Mouse (Mus musculus): ENCODE results near the gene Hspb2.
A peak's percentile ranks its signal among the peaks of the same experiment; 100 is the strongest.

Hspb2 gene

DNA sequence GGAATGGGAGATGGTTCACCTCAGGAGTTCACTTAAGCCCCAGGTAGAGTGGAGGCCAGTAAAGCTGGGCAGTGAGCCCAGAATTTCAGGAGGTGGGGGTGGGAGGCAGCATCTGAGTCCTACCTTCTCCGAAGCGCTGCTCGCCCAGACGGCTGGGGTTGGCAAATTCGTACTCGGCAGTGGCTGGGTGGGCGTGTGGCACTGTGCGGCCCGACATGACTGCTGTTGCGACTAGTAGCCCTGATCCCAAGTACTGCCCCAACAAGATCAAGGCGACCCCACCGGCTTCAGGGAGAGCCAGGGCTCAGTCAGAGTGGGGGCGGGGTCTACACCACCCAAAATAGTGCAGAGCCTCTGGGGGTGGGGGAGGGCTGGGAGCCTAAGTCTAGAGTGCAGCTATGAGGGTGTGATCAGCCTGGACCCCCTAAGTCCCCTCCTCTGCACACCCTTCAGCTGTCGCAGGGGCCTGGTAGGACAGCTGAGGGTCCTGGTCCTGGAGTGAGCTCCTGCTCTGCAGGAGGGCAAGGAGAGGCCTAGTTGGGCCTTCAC, at the start of gene Hspb2:
TSS of gene Hspb2 (minus strand) at position 301 of the 549 bp plus-strand sequence.
- no peak for DNase-seq (ENCODE audit: low read depth, low spot score)

DNA sequence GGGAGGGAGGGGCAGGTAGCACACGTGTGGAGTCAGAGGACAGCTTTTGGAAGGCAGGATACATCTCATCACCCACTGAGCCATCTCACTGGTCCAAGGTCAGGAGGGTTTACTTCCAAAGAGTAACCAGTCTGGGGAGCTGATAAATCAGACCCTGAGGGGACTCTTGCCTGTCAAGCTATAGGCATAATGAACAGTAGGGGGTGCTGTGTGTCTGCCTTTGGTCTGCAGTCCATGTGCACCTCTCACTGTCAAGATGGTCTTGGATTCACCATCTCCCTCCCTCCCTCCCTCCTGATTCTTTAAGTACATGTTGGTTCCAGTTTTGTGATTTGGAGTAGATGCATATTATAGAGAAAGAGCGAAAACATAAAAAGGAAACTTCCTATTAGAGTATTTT, 48.8 kb upstream of the Hspb2 start:
- no peak for DNase-seq (ENCODE audit: low read depth, low spot score)

DNA sequence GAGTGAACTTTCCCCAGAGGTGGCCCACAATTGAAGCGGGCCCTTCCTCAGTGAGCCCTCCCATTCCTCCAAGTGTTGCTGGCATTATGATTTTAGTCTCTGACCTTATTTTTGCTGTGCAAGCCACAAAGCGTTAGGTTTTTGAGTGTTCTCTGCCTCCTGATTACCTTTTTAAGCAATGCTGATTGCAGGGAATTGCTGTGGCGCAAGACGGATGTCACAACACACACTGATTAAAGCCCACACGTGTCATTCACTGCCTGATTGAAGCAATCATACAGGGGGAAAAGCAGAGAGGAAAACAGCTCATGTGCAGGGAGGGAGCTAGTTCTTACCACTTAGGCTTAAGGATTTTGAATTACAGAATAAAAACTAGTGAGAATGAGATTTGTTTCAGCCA, 46.2 kb upstream of the Hspb2 start:
- no peak for DNase-seq (ENCODE audit: low read depth, low spot score)

DNA sequence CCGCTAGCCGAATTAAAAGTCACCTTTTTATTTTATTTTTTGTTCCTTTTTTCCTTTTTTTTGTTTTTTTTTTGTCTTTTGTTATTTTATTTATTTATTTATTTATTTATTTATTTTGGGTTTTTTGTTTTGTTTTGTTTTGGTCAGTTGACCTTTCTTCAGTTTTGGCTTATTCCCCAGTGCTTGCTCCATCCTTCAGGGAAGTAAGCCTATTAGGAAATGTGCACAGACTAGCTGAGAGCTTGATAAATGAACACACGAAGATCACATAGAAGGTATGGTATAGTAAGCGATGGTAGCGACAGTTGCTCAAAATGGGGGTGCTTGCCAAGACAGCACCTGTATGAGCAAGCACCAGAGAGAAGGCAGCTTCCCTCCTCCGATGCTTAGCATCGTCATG, 45.5 kb upstream of the Hspb2 start:
- no peak for DNase-seq (ENCODE audit: low read depth, low spot score)

DNA sequence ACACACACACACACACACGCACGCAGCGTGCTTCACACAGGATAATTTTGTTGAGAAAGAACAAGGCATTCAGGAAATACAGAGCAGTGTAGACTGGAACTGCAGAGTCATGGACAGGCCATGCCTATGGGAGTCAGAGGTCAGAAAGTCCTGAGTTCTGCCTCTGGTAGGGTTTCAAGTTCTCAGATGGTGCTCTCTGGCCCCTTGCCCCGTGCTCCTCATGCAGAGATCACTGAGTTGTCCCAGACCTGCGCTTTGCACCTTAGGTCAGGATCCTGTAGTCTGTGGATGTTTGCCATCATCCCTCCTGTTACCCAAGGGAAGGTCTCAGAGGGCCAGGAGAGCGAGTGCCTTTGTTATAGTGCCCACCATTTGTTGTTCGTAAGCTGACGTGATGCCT, 44.6 kb upstream of the Hspb2 start:
- DNase-seq (ENCODE audit: low read depth, low spot score), result no peak

DNA sequence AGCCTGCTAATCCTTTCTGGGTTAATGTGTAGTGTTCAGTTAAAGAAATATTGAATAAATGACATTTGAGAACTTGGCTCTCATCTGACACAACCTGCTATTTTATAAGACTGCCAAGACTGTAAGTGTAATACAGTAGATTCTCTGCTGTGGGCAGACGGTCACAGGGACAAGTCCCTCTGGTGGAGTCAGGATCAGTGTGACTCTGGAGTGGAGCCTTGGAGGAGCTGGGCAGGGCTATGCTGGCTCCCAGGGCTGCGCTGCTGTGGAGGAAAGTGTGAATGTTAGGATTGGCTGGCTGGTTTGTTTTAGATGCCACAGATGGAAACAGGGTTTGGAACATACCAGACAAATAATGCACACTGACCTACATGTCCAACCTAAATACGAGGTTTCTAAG, 43.1 kb upstream of the Hspb2 start:
- no peak for DNase-seq (ENCODE audit: low read depth, low spot score)

DNA sequence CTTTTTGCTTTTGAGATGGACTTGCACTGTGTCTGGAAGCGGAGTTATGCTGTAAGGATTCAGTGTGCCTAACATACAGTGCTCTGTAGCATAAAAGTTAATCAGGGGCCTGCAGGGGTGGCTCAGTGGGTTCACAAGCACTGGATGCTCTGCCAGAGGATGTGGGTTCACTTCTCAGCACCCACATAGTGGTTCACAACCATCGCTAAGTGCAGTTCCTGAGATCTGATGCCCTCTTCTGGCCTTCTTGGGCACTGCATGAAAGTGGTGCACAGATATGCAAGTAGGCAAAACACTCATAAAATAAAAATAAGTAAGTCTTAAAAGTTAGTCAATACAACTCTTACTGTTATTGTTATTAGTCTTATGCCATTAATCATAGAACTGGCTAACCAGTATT, 30.0 kb upstream of the Hspb2 start:
- DNase-seq (ENCODE audit: low read depth, low spot score), result no peak

DNA sequence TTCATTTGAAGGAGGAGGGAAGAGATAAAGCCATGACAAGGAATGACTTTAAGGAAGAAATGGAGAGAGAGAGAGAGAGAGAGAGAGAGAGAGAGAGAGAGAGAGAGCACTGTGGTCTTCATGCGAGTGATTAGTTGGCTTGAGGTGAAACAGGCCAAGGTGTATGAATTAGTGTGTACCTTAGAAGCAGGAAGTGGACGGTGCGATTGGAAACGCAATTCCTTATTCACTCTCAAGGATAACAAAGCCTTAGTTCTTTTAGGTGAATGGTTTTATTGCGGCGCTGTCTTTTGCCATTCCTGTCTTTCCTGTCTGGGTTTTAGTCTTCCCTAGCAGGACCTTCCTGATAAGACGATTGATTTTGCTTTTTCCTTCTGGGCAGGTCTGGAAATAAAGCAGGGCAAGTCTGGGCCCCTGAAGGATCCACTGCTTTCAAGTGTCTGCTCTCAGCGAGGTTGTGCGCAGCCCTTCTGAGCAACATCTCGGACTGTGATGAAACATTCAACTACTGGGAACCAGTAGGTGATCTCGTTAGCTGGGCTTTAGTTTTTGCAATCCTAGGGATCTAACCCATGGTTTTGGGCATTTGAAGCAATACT, 24.1 kb upstream of the Hspb2 start:
- no peak for DNase-seq (ENCODE audit: low read depth, low spot score)

DNA sequence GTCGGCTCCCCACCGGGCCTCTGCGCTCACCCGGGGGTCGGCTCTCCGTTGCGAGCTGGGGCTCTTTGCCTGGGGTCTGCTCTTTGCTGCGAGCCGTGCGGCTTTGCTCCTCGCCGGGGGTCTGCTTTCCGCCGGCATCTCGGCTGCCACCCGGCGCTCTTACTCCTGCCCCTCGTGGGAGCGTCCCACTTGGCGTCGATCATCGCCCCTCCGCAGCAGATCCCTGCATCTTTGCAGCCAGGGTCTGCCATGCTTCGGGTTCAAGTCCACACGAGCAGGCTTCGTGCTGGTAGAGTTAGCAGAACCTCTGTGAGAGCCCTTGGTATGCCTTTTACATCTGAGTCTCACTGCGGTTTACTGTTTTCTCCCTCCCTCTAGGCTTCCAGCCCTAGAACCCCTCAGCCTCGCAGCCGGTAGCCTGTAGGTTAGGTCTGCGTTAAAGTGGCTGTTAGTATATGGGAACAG, 23.5 kb upstream of the Hspb2 start:
- no peak for DNase-seq (ENCODE audit: low read depth, low spot score)

DNA sequence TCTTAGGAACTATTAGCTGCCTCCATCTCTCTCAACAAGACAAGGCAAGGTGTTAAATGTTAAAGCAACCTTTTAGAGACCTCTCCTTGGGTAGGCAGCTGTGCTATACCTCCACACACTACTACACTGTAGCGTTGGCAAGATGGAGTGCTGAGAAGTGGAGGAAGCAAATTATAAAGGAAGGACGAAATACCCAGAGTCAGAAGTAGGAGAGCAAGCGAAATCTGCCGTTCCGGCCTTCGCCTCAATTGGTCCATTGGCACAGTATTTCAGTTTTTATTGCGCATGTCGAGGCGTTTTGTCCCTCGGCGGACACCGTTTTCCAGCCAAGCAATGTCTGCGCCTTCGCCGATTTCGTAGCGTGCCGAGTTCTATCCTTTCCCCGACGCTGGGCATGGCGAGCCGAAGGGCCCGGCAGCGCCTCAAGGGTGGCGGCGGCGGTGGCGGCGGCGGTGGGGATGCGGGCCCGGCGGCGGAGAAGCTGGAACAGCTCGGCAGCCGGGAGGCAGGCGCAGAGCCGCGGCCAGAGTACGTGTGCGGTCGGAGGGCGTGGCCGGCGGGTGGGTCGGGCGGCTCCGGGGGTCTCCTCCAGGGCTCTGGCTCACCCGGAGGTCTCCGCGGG, 22.9 kb upstream of the Hspb2 start, which contains the start of the genes Alg9 and 1110032A03Rik:
TSS of gene Alg9 (plus strand) at position 29 of the 622 bp plus-strand sequence.
TSS of gene 1110032A03Rik (minus strand) at position 530 of the 622 bp plus-strand sequence.
- peak; percentile 76 for DNase-seq (ENCODE audit: low read depth, low spot score)

DNA sequence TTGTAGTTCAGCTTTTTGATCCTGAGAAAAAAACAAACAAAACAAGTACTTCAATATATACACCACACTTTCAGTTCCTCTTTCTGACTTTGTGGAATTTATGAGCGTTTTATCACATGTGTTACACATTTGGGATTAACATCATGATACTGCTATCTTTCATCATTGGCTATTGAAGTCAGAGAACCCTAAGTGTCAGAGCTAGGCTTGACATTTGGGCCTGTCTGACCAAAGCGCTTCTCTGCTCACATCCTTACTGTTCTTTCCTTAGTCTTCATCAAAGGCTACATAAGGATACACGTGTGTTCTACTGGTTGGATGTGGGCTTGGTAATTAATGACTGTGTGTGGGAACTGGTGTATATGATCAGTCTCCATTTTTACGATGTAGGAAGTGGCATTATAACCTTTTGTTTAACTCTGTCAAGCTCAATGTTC, 21.9 kb upstream of the Hspb2 start:
- no peak for DNase-seq (ENCODE audit: low read depth, low spot score)

DNA sequence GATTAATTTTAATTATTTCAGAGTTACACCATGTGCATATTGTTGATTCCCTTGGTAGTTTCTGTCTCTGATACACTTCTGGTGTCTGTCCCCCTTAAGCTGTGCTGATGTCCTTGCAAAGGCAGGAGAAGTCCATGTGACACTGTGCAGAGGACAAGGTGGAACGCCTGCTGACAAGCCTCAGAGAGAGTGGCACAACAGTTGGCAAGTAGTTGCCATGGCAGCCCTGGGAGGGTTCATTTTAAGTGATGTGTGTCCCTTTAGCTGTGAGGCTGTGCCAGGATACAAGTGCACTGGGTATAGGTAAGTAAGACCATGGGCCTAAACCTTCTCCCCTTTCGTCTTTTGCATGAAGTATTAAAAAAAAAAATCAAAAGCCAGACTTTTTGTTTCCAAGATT, 17.9 kb upstream of the Hspb2 start:
- DNase-seq (ENCODE audit: low read depth, low spot score), result no peak

DNA sequence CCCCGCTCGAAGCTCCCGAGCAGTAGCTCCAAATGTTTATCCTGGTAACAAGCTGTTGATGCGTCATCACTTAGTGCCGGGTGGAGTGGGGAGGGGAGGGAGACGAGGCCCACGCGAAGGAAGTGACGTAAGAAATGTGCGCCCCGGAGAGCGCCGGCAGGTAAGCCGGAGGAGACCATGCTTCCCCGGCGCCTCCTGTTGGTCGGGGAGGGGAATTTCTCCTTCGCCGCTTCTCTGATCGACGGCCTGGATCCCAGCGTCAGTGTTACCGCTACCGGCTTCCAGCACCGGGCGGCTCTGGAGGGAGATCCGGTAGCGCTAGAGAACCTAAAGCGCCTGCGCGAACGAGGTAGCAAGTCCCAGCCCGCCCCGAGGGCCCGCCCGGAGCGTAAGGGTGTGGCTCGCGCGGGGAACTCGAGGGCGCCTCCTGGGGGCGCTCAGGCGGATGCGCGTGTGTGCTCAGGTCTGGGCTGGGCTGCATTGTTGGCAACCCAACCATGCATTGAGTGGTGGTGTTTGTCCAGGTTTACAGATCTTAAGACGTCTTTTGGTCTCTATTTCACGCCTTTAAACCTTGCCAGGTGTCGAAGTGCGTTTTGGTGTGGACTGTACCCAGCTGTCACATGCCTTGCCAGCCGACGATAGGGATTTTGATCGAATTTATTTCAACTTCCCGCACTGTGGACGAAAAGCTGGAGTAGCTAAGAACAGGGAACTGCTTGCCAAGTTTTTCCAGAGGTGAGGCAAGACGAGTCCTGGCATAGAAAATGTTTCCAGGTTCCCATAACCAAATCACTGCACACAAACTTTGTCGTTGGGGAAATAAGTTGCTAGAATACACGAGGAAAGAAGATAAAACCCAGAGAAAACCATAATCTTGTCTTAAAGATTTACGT, 16.2 kb upstream of the Hspb2 start, which contains the start of gene Fdxacb1:
TSS of gene Fdxacb1 (plus strand) at position 130 of the 896 bp plus-strand sequence.
- DNase-seq (ENCODE audit: low read depth, low spot score), result peak; percentile 96

DNA sequence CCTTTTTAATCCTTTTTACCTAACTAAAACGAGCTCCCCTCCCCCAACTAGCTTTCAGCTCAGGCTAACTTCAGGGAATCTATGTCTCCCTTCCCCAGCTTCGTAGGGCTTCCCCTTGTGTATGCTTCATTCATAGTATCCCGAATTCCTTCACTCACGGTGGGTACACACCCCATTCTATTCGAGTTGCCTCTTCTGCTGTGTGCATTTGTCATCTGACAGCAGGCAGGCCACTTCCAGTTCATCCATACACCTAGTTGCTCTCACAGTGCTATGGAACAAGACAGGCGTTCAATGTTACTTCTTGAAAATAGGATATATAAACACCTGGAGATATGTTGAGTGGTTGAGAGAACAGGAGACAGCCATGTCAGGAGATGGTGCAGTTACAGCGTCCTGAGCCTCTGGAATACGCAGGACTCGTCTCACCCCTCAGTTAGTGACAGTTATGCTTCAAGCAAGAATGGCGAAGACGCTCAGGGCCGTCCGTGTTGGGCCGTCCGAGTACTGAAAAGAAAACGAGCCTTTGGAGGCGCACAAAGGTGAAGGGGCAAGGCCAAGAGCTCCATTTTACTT, 15.5 kb upstream of the Hspb2 start:
- no peak for DNase-seq (ENCODE audit: low read depth, low spot score)

DNA sequence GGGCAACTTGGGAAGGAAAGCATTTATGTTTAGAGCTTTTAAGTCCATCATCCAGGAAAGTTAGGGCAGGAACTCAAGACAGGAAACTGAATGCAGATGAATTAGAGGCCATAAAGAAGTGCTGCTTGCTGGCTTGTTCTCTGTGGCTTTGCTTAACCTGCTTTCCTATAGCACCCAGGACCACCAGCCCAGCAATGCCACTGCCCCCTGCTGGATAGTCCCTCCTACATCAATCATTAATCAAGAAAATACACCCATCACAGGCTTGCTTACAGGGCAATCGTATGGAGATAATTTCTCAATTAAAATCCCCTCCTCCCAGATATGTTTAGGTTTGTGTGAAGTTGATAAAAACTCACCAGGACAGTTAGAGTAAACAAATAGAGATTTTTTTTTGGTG, 11.2 kb upstream of the Hspb2 start:
- no peak for DNase-seq (ENCODE audit: low read depth, low spot score)

DNA sequence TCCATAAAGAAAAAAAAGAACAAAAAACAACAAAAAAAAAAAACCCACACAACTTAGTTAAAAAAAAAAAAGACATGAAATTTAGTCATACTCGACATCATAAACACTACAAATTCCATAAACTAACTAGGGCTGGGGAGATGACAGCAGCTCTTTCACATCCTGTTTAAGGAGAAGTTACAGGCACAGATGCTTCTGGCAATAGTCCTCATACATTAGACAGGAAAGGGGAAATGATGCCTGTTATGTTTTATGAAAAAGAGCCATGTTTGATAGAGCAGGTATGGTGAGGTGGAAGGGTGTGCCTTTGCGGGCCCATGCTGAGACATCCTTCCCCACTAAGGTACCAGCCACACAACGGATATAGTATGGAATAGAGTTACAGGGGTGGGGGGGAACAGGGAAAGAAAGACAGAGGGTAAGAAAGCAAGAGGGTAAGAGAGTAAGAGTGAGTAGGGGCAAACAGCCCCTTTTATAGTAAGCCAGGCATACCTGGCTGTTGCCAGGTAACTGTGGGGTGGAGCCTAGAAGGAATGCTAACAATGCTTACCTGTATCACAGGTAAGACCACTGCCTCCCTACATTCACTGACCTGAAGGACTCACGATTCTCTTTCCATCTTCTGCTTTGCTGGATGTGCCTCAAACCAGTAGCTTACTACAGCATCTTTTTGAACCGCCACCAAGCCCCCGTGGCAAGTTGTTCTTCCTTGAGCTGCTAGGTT, 9.5 kb upstream of the Hspb2 start:
- no peak for DNase-seq (ENCODE audit: low read depth, low spot score)

DNA sequence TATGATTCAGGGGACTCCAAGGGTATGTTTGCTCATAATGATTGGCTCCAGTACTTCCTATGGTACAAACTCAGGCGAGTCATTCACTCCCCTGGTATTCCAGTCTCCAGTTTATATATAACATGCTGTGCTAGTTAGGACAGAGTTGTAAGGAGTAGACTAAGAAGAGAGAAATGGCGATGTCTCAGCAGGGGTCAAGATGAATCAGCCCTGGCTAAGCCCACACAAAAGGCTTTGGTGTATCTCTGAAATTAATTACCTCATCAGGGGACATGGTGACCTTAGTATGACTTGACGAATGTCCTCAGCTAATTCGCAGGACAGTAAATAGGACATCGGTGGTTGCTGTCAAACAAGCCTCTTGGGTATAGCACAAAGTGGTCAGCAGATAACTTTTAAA, 4.6 kb upstream of the Hspb2 start:
- no peak for DNase-seq (ENCODE audit: low read depth, low spot score)

DNA sequence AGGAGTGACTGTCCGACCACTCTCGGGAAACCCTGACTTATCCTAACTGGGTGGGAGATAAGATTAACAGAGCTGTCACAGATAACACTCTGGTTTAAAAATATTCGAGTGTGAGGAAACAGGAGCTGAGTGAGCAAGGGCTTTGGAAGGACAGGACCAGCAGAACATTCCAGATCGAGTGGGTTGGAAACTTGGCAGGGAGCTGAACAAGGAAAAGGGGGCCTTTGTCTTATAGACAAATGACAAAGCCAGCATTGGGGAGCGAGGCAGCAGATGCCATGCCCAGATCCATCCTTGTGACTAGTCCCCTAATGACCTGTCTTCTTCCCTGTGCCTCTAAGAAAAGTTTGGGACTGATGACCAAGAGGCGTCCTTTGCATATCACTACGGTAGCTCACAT, 1.8 kb upstream of the Hspb2 start:
- no peak for DNase-seq (ENCODE audit: low read depth, low spot score)

DNA sequence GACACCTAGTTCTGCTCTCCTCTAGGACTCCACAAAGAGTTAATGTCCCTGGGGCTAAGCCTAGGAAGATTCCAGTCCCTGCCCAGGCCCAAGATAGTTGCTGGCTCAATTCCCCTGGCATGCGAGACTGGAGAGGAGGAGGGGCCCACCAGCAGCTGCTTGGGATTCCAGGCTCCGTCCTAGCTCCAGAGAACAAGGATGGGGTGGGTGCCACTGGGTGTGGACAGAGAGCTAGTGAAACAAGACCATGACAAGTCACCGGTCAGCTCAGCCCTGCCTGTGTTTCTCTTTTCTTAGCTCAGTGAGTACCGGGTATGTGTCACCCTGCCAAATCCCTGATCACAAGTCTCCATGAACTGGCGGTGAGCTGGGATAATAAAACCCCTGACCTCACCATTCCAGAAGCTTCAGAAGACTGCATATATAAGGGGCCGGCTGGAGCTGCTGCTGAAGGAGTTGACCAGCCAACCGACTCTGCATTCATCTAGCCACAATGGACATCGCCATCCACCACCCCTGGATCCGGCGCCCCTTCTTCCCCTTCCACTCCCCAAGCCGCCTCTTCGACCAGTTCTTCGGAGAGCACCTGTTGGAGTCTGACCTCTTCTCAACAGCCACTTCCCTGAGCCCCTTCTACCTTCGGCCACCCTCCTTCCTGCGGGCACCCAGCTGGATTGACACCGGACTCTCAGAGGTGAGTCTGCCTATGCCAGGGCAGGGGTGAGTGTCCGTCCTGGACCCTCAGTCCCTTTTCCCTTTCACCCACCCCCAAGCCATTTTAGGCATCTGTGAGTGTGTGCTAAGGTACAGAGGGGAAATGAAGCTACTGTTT, 846 bp upstream of the Hspb2 start:
- no peak for DNase-seq (ENCODE audit: low read depth, low spot score)

DNA sequence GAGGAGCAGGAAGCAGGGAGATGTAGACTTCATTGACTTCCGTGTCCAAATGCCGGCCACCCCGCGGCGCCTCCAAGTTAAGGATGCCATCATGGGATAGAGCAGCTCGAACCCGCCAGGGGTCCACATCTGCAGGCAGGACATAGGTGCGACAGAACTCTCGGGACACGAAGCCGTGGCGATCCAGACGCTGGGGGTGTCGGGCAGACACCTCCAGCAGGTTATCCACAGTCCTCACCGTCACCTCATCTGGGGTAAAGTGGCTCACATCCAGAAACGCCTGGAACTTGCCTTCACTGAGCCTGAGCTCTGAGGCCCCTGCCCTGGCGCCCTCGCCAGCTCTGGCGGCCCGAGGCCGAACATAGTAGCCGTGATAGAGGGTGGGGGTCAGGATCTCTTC, 831 bp downstream of the Hspb2 start, which contains the start of gene Cryab:
TSS of gene Cryab (plus strand) at position 3 of the 400 bp plus-strand sequence.
- no peak for DNase-seq (ENCODE audit: low read depth, low spot score)

All from brain, embryonic 18.5 days (tissue).